Mouse (Mus musculus) intestine, embryonic 16.5 days (tissue): ENCODE measurements at regions not wholly inside any gene's neighbourhood (a gene's known extent, or its start where the extent isn't known, plus 50 kb on each side); places are given as distances from the start of the nearest gene placed in this dataset.

Experiments
- ATAC-seq: fragments of 200-750 bp; cut with Nextera tagmentation; 2 replicates; pipeline ENCODE4 v1.8.0; 2017; ENCODE audit warnings: moderate TSS enrichment, moderate library complexity
- H3K27ac ChIP-seq: fragments of 300-500 bp; sonication (generic); 2 replicates; pipeline ENCODE4 v1.5.1; 2014; ENCODE audit warnings: mild to moderate bottlenecking, low read length
- H3K27me3 ChIP-seq: fragments of 300-500 bp; sonication (generic); replicated peaks from 2 replicates; pipeline ENCODE4 v1.6.1; 2014; ENCODE audit warnings: low read length, control low read depth, mixed read lengths; ENCODE audit not compliant: control insufficient read depth, insufficient read depth
- H3K36me3 ChIP-seq: fragments of 300-500 bp; sonication (generic); 2 replicates; pipeline ENCODE4 v1.6.1; 2014; ENCODE audit warnings: low read length, control low read depth; ENCODE audit not compliant: control insufficient read depth, insufficient read depth
- H3K4me1 ChIP-seq: fragments of 300-500 bp; sonication (generic); 2 replicates; pipeline ENCODE4 v1.6.1; 2014; ENCODE audit warnings: low read length, control low read depth, mixed read lengths; ENCODE audit not compliant: control insufficient read depth, insufficient read depth
- H3K4me2 ChIP-seq: fragments of 300-500 bp; sonication (generic); 2 replicates; pipeline ENCODE4 v1.6.1; 2014; ENCODE audit warnings: low read depth, low read length, control low read depth
- H3K4me3 ChIP-seq: fragments of 300-500 bp; sonication (generic); 2 replicates; pipeline ENCODE4 v1.5.1; 2014; ENCODE audit warnings: mild to moderate bottlenecking, low read length
- H3K9ac ChIP-seq: fragments of 300-500 bp; sonication (generic); 2 replicates; pipeline ENCODE4 v1.6.1; 2014; ENCODE audit warnings: low read depth, low read length
- H3K9me3 ChIP-seq: fragments of 300-500 bp; sonication (generic); 2 replicates; pipeline ENCODE4 v1.6.1; 2016; ENCODE audit warnings: low read length, control low read depth; ENCODE audit not compliant: control insufficient read depth
- WGBS: fragments of 180-500 bp; shearing (Covaris S2); extraction: QIAGEN DNeasy Blood & Tissue Kit; methylation state at CpG from one replicate; pipeline ENCODE4 v1.1.7; 2014; 5-methylcytosine and 5-hydroxymethylcytosine counted together

GRCm38 (mm10) chr19:15851622-15852021 is 95.5 kb downstream of the Psat1 start:
- no peaks in the 10 kb centered on the region for H3K4me1 ChIP-seq
- no peaks in the 10 kb centered on the region for H3K9me3 ChIP-seq
- H3K4me3 ChIP-seq: no peak overlapping the region
- ATAC-seq: no peak
- H3K27me3 ChIP-seq: no peaks in the 10 kb centered on the region
- H3K4me2 ChIP-seq: no peak overlapping the region
- H3K9ac ChIP-seq: no peak overlapping the region
- 93% methylated on average over 3 of the region's 3 CpGs for WGBS
- H3K27ac ChIP-seq: no peak overlapping the region
- H3K36me3 ChIP-seq: no peaks in the 10 kb centered on the region

DNA sequence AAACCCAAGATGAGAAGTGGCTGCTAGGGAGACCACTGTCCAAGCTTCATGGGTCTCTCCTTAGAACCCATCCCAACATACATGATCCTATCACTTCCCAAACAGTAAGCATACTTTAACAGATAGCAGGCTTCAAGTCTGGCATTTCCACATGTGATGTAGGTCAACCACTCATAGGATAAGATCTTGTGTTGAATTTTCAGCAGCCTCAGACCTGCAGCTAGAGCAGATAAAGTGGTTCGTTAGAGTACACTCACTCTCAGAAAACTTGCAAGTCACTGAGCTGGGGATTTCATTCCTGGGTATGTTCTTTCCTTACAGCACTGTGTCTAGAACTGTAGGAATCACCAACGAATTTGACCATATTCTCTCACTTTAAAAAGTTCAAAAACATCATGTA is 96.4 kb downstream of the Psat1 start:
- no peak overlapping the region for H3K27ac ChIP-seq
- H3K4me2 ChIP-seq: no peak overlapping the region
- 58% methylated on average over 2 of the region's 2 CpGs for WGBS

GRCm38 (mm10) chr19:15849235-15849634 is 97.9 kb downstream of the Psat1 start:
- H3K27me3 ChIP-seq: no peaks in the 10 kb centered on the region
- no peak overlapping the region for H3K4me2 ChIP-seq
- no peak overlapping the region for H3K9ac ChIP-seq
- 85% methylated on average over 4 of the region's 4 CpGs for WGBS
- no peak overlapping the region for H3K4me3 ChIP-seq
- no peaks in the 10 kb centered on the region for H3K4me1 ChIP-seq
- no peak overlapping the region for H3K27ac ChIP-seq
- H3K9me3 ChIP-seq: no peaks in the 10 kb centered on the region
- H3K36me3 ChIP-seq: no peaks in the 10 kb centered on the region
- ATAC-seq: no peak

More for the DNA sequence above, 96.4 kb downstream of the Psat1 start:
- H3K4me1 ChIP-seq: no peaks in the 10 kb centered on the region
- H3K9ac ChIP-seq: no peak overlapping the region
- ATAC-seq: no peak
- no peaks in the 10 kb centered on the region for H3K27me3 ChIP-seq
- no peaks in the 10 kb centered on the region for H3K36me3 ChIP-seq
- H3K4me3 ChIP-seq: no peak overlapping the region
- H3K9me3 ChIP-seq: no peaks in the 10 kb centered on the region

- H3K4me1 ChIP-seq: peaks cover 8% of the 10 kb centered on the region; the same call in 1 of the 2 replicates
- no peaks in the 10 kb centered on the region for H3K36me3 ChIP-seq
- no peak overlapping the region for H3K4me3 ChIP-seq
- H3K9me3 ChIP-seq: no peaks in the 10 kb centered on the region
- no peaks in the 10 kb centered on the region for H3K27me3 ChIP-seq
- no peak overlapping the region for H3K27ac ChIP-seq
- no peak overlapping the region for H3K4me2 ChIP-seq
- WGBS: 29% methylated on average over 5 of the region's 5 CpGs
- no peak for ATAC-seq
- no peak overlapping the region for H3K9ac ChIP-seq
Observed at GRCm38 (mm10) chr19:15838327-15838726, 108.8 kb downstream of the Psat1 start.

DNA sequence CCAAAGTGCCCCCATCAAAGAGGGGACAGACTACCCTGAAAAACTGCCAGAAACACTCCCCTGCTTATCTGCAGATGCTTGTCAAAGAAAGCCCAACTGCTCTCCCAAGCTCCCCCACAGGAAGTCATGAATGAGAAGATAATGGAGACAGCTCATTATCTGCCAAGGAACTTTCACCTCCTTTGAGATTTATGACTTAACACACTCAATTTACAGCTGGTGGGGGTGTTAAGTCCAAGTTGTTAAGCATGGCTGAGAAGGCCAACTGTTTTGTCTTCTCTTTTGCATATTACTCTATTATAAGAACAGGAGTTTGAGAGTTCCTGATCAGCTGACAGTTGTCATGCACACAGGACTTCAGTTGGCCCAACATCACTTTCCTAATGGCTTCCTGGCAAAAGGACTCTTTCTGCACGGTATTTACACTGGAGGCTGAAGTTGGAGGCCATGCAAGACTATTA is 109.4 kb downstream of the Psat1 start:
- Histone ChIP-seq H3K27me3 (no peaks in the 10 kb centered on the region), H3K4me3 (no peak overlapping the region), H3K4me2 (no peak overlapping the region), H3K9ac (no peak overlapping the region), H3K9me3 (no peaks in the 10 kb centered on the region), H3K27ac (no peak overlapping the region), H3K4me1 (peaks cover 8% of the 10 kb centered on the region; the same call in 1 of the 2 replicates), H3K36me3 (no peaks in the 10 kb centered on the region)
- 10% methylated on average over 1 of the region's 1 CpGs for WGBS
- ATAC-seq: peak; percentile 70

GRCm38 (mm10) chr19:15836956-15837714 is 110.0 kb downstream of the Psat1 start:
- Histone ChIP-seq H3K27ac (no peak overlapping the region), H3K9ac (no peak overlapping the region), H3K4me1 (peaks cover 8% of the 10 kb centered on the region; the same call in 1 of the 2 replicates), H3K27me3 (no peaks in the 10 kb centered on the region), H3K4me2 (no peak overlapping the region), H3K36me3 (no peaks in the 10 kb centered on the region), H3K4me3 (no peak overlapping the region), H3K9me3 (no peaks in the 10 kb centered on the region)
- 12% methylated on average over 7 of the region's 7 CpGs for WGBS
- no peak; the same call in 1 of the 2 replicates for ATAC-seq

GRCm38 (mm10) chr19:15836201-15836955 is 110.8 kb downstream of the Psat1 start:
- Histone ChIP-seq H3K4me2 (no peak overlapping the region), H3K4me1 (peaks cover 8% of the 10 kb centered on the region; the same call in 1 of the 2 replicates), H3K4me3 (no peak overlapping the region), H3K36me3 (no peaks in the 10 kb centered on the region), H3K27ac (no peak overlapping the region), H3K27me3 (no peaks in the 10 kb centered on the region), H3K9me3 (no peaks in the 10 kb centered on the region), H3K9ac (no peak overlapping the region)
- WGBS: 45% methylated on average over 7 of the region's 7 CpGs
- ATAC-seq: no peak

DNA sequence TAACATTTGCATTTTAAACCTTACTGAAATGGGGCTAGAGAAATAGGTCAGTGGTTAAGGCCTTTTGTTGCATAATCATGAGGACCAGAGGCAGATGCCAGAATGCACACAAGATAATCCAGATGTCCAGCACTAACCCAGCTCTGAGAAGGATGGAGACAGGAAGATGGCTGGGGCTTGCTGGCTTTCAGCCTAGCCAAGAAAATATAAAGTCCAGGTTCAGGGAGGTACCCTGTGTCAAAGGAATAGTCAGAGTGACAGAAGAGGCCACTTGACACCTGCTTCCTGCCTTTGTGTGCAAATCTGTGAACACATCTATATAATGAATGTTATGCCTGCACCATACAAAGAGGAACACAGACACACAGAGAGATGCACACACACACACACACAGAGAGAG is 116.8 kb downstream of the Psat1 start:
- Histone ChIP-seq H3K27me3 (no peaks in the 10 kb centered on the region), H3K4me1 (0 out of 2 replicates have a peak, but pooled peaks cover 4% of the 10 kb centered on the region), H3K4me3 (no peak overlapping the region), H3K27ac (no peak overlapping the region), H3K9ac (no peak overlapping the region), H3K4me2 (no peak overlapping the region), H3K36me3 (no peaks in the 10 kb centered on the region), H3K9me3 (no peaks in the 10 kb centered on the region)
- ATAC-seq: no peak

- no peak overlapping the region for H3K9ac ChIP-seq
- no peak overlapping the region for H3K4me2 ChIP-seq
- H3K4me1 ChIP-seq: 0 out of 2 replicates have a peak, but pooled peaks cover 4% of the 10 kb centered on the region
- ATAC-seq: peak; percentile 42
- no peaks in the 10 kb centered on the region for H3K36me3 ChIP-seq
- H3K9me3 ChIP-seq: no peaks in the 10 kb centered on the region
- no peak overlapping the region for H3K4me3 ChIP-seq
- H3K27ac ChIP-seq: no peak overlapping the region
- WGBS: 48% methylated on average over 5 of the region's 5 CpGs
- H3K27me3 ChIP-seq: no peaks in the 10 kb centered on the region
Observed at GRCm38 (mm10) chr19:15829158-15829557, 118.0 kb downstream of the Psat1 start.
